ENCODE assay signal across 7 mouse cellular contexts in genomic region chr7:141193948-141194347, GRCm38 (mm10). TPM values are rescaled to one million over a fixed set of nuclear protein-coding genes. Genes with fewer than 3 reads are reported as not detected.
A peak's percentile ranks its signal among the peaks of the same experiment; 100 is the strongest.
DNase-seq lines count a peak whose midpoint lies in the region; ATAC-seq and TF ChIP-seq lines count a peak whose summit lies in the region.

Gene Hras (minus strand): TSS chr7:141194005.
Gene Lrrc56 (plus strand): TSS chr7:141194157.

- H3K4me2 ChIP-seq in intestine, postnatal 0 days (replicated peaks; ENCODE audit: low read depth), result peak within 1 kb of the TSS; percentile 87
- peak within 1 kb of the TSS; percentile 93 for H3K4me2 ChIP-seq in midbrain, embryonic 12.5 days (replicated peaks)

- peaks cover 34% of the 10 kb centered on the region for H3K36me3 ChIP-seq in intestine, postnatal 0 days (ENCODE audit: control insufficient read depth, insufficient read depth)
- H3K36me3 ChIP-seq in midbrain, embryonic 12.5 days, result peaks cover 35% of the 10 kb centered on the region
- peaks cover 28% of the 10 kb centered on the region for H3K36me3 ChIP-seq in small intestine, adult 2 months (ENCODE audit: control insufficient read depth, insufficient read depth, low read length)

- WGBS in intestine, postnatal 0 days, result under 1% methylated on average over 39 of the region's 39 CpGs
- 0% methylated on average over 36 of the region's 39 CpGs for WGBS in midbrain, embryonic 12.5 days
- under 1% methylated on average over 34 of the region's 39 CpGs for WGBS in small intestine, adult 2 months

- ATAC-seq in intestine, postnatal 0 days, result peak; percentile 91
- peak; percentile 95 for ATAC-seq in midbrain, embryonic 12.5 days (ENCODE audit: low FRiP score, low read depth)

- TF ChIP-seq POLR2A in small intestine, adult 2 months (IDR thresholded peaks at IDR 0.05; ENCODE audit: low read depth, low read length), result peak; percentile 87

- peak within 1 kb of the TSS; percentile 92 for H3K9ac ChIP-seq in intestine, postnatal 0 days (ENCODE audit: low read depth, low read length)
- peak within 1 kb of the TSS; percentile 97 for H3K9ac ChIP-seq in midbrain, embryonic 12.5 days (replicated peaks)

- peak within 1 kb of the TSS; percentile 88 for H3K27ac ChIP-seq in intestine, postnatal 0 days (ENCODE audit: low read depth, low read length)
- H3K27ac ChIP-seq in midbrain, embryonic 12.5 days (replicated peaks), result peak within 1 kb of the TSS; percentile 85
- H3K27ac ChIP-seq in small intestine, adult 2 months (ENCODE audit: insufficient read depth, low read depth, low read length), result peak within 1 kb of the TSS; percentile 83

- DNase-seq in adrenal gland, adult 8-10 months, result peak; percentile 97
- peak; percentile 97 for DNase-seq in embryo, embryonic 9.5 days (ENCODE audit: extremely low spot score)
- DNase-seq in gonadal fat pad, adult 2 months (ENCODE audit: low read depth), result no peak
- DNase-seq in left cerebral cortex, postnatal 4 days, result peak; percentile 98

- H3K27me3 ChIP-seq in intestine, postnatal 0 days (replicated peaks; ENCODE audit: control insufficient read depth, insufficient read depth, low read length), result no peaks in the 10 kb centered on the region
- no peaks in the 10 kb centered on the region for H3K27me3 ChIP-seq in midbrain, embryonic 12.5 days
- no peaks in the 10 kb centered on the region for H3K27me3 ChIP-seq in small intestine, adult 2 months (ENCODE audit: control insufficient read depth, insufficient read depth, low read length)

- intact Hi-C loops in left cerebral cortex, postnatal 4 days (cut with DNase I), result no loop called here

- no peak for TF ChIP-seq CTCF in intestine, postnatal 0 days (IDR thresholded peaks at IDR 0.05; ENCODE audit: low read depth)
- no peak for TF ChIP-seq CTCF in small intestine, adult 2 months (IDR thresholded peaks at IDR 0.05; ENCODE audit: extremely low read depth, insufficient read length, insufficient replicate concordance, low read depth, low read length)

- peaks cover 6% of the 10 kb centered on the region; the same call in 1 of the 2 replicates for H3K4me1 ChIP-seq in intestine, postnatal 0 days (replicated peaks; ENCODE audit: control insufficient read depth, insufficient read depth, low read length)
- H3K4me1 ChIP-seq in midbrain, embryonic 12.5 days, result peaks cover 28% of the 10 kb centered on the region
- H3K4me1 ChIP-seq in small intestine, adult 2 months (ENCODE audit: control insufficient read depth, insufficient read depth, insufficient read length, low read length), result peaks cover 17% of the 10 kb centered on the region

- H3K4me3 ChIP-seq in intestine, postnatal 0 days (ENCODE audit: low read depth, low read length), result peak within 1 kb of the TSS; percentile 86
- H3K4me3 ChIP-seq in midbrain, embryonic 12.5 days, result peak within 1 kb of the TSS; percentile 93
- H3K4me3 ChIP-seq in small intestine, adult 2 months (ENCODE audit: low read depth, low read length), result peak within 1 kb of the TSS; percentile 96

- no peaks in the 10 kb centered on the region for H3K9me3 ChIP-seq in intestine, postnatal 0 days (ENCODE audit: control insufficient read depth)
- no peaks in the 10 kb centered on the region for H3K9me3 ChIP-seq in midbrain, embryonic 12.5 days

RNA-seq across cellular contexts. Expression of gene Hras, which starts in this region (rescaled TPM):
- 100 to 1,000 TPM in 1 of 4 experiments, 10 to 100 TPM in 3; 80.0 to 105 (median 92.6) TPM for total RNA-seq in adrenal gland, adult 8-10 months (2022)
- 78.5 and 89.2 TPM in 2 replicates for polyA plus RNA-seq in gonadal fat pad, adult 2 months (2012; rRNA removed)
- polyA plus RNA-seq in intestine, postnatal 0 days (2015; fragmentation: Nextera tagmentation; extraction: Ambion mirVana), result 71.8 and 72.3 TPM in 2 replicates
- 100 to 1,000 TPM; 194 to 211 TPM for total RNA-seq in left cerebral cortex, postnatal 4 days (2021)
- polyA plus RNA-seq in midbrain, embryonic 12.5 days (2016; fragmentation: Nextera tagmentation; extraction: Ambion mirVana), result 93.4 and 96.4 TPM in 2 replicates
- polyA plus RNA-seq in small intestine, adult 2 months (2012; rRNA removed), result 49.1 and 67.1 TPM in 2 replicates

RNA-seq across cellular contexts. Expression of gene Lrrc56, which starts in this region (rescaled TPM):
- total RNA-seq in adrenal gland, adult 8-10 months (2022), result 10 to 100 TPM in 1 of 4 experiments, 1 to 10 TPM in 3; 6.6 to 12.1 (median 8.4) TPM
- polyA plus RNA-seq in gonadal fat pad, adult 2 months (2012; rRNA removed), result 12.7 and 12.9 TPM in 2 replicates
- polyA plus RNA-seq in intestine, postnatal 0 days (2015; fragmentation: Nextera tagmentation; extraction: Ambion mirVana), result 3.2 and 3.7 TPM in 2 replicates
- 1 to 10 TPM; 6.2 to 7.4 TPM for total RNA-seq in left cerebral cortex, postnatal 4 days (2021)
- 13.1 and 14.4 TPM in 2 replicates for polyA plus RNA-seq in midbrain, embryonic 12.5 days (2016; fragmentation: Nextera tagmentation; extraction: Ambion mirVana)
- polyA plus RNA-seq in small intestine, adult 2 months (2012; rRNA removed), result 4.0 and 7.4 TPM in 2 replicates
